Mouse (Mus musculus) hindlimb bud, embryonic 11.5 days (tissue): ENCODE results near the gene Fbxo42.

Source experiments
- DNase-seq: peaks from one replicate; pipeline ENCODE4 v3.0.0-alpha.2; 2012; ENCODE audit warnings: low read depth, low spot score; ENCODE audit errors: extremely low spot score

Gene Fbxo42

DNA sequence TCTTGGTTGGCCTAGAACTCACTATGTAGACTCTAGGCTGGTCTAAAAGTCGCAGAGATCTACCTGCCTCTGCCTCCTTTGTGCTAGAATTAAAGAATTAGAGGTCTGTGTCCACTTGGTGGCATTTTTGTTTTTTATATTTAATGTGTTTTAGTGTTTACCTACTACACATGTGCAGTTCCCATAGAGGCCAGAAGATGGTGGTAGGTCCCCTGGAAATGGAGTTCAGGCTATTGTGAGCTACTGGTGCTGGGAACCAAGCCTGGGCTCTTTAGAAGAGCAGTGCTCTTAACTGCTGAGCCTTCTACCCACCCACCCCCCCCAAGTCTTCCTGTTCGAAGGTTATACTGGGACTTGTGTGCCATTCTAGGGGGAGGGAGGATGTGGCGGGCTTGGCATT lies 19.4 kb downstream of the Fbxo42 start:
- DNase-seq = no peak

DNA sequence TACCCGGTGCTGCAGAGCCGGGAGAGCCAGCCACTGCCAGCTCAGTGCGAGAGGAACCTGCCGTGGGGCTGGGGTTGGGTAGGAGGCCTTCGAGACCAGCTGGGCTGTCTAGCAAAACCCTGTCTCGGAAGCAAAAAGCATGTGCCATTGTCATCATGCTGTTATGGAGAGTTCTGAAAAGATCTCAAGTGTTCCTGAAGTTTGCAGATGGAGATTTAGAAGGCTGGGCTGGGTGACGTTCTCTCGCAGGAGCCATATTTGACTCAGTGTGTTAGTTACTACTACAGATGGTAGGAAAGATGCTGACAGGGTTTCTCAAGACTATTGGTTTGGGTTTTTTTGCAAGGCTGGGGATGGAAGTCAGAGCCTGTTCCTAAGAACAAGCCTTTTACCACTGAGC lies 24.4 kb downstream of the Fbxo42 start:
- no peak for DNase-seq

DNA sequence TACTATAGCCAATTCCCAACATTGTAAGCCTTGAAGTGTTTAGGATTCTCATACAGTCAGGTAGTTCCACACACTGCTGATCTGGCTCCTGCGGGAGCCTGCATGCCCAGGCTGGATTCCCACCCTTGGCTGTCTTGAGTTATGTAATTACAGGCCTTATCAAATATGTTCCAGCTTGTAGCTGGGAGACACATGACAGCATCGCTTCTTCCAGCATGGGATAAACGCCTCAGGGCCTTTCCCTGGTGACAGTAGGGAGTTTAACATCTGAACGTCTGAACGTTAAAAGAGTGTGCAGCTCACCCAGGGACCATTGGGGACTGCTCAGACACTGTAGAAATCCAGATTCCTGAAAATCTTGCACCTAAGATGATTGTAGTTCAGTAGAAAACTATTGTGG lies 28.1 kb downstream of the Fbxo42 start:
- no peak for DNase-seq

DNA sequence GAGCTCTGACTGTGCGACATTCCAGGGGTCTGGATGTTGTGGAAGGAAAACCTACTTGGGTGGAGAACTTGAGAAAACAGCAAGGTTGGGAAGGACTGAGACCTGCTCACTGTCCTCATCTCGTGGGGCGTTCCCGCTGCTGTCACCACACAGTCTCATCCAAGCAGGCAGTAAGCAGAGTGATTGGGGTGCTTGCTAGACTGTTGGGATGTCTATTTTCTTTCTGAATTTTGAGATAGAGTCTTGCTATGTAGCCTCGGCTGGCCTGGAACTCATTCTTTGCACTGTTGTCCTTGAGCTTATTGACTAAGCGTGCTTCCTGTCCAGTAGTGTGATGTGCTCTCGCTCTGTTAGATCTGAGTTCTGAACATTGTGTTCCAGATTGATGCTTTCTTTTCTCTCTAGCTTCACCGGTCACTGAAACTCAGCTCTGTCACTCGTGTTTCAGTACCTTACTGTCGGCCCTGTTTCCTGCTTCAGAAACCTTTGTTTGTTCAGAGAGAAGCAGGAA lies 28.7 kb downstream of the Fbxo42 start:
- no peak for DNase-seq

DNA sequence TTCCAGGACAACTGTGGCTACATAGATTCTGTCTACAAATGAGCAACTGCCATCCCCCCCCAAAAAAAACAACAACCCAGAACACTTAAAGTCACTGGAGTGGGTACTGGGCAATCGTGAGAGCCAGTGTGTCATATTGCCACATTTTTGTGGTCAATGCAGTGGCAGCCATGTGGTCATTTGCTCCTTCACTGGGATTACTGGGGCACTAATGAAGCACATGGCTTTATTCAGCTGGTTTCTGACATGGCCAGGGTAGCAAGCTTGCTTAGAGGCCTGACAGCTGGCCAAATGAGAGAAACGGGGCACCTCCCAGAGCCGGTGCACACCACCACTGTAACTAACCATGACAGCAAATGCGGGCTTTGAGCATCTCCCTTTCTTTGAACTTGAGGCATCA lies 30.8 kb downstream of the Fbxo42 start:
- DNase-seq = no peak

DNA sequence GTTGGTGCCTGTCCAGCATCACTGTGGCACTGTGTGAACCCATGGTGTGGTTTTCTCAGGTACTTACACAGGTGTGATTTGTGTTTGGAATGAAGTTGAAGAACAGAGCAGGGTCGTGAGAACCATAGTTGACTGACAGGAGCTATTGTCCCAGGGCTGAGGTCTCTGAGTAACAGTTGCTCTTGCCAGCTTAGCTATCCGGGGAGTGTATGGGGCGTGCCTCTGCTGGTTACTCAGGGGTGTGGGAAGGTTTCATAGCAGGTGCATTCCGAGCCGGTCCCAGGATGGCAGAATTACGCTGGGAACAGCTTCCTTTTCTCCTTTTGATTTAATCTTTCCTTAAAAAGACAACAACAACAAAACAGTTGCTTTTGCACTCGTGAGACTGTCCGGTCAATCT lies 33.1 kb downstream of the Fbxo42 start:
- DNase-seq = no peak

DNA sequence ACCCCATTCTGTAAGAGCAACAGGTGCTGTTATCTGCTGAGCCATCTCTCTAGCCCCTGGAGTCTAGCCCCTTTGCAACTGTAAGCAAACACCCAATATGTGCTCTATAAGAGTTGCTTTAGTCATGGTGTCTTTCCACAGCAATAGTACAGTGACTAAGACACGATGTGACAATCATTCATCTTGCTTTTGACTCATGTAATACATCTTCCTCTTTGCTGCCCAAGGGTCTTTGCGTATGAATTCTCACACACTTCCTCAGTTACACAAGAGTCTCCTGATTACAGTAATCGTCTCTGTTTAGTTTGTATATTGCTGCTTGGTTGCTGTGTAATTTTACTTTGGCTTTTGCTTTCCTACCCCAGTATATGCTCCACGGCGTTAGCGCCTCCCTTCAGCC lies 34.3 kb downstream of the Fbxo42 start:
- DNase-seq = no peak

DNA sequence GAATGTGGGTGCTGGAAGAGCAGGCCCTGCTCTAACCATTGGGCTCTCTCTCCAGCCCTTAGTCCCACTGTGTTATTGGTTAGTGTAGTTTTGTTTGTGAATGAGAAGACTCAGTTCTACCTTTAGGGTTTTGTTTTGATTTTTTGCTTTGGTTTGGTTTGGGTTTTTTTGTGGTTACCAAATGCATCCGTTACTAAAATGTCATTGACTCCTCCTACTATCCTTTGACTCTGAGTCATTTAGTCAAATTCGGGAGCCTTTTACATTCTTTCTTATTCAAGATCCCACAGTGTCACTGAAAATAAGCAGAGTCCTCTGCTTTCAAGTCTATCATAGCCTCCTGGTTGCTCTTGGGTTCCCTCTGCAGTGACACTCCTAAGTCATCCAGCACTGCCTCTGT lies 36.2 kb downstream of the Fbxo42 start:
- no peak for DNase-seq

DNA sequence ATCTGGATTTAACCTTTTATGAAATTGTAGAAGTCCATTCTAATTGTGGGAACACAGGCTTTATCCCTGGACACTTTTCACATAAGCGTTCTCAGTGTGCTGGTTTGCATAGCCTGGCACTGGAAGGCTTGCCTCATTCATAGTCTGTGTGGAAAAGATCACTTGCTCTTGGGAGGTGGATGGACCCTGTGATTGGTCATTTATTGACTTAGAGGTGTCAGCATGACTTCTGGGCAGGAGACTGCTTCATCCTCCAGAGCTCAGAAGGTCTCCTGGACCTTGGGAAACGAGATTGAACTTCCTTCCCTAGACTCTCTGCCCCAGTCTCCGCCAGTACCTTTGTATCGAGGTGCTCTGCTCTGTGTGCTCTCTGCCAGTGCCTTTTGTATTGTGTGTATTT lies 36.7 kb downstream of the Fbxo42 start:
- no peak for DNase-seq

DNA sequence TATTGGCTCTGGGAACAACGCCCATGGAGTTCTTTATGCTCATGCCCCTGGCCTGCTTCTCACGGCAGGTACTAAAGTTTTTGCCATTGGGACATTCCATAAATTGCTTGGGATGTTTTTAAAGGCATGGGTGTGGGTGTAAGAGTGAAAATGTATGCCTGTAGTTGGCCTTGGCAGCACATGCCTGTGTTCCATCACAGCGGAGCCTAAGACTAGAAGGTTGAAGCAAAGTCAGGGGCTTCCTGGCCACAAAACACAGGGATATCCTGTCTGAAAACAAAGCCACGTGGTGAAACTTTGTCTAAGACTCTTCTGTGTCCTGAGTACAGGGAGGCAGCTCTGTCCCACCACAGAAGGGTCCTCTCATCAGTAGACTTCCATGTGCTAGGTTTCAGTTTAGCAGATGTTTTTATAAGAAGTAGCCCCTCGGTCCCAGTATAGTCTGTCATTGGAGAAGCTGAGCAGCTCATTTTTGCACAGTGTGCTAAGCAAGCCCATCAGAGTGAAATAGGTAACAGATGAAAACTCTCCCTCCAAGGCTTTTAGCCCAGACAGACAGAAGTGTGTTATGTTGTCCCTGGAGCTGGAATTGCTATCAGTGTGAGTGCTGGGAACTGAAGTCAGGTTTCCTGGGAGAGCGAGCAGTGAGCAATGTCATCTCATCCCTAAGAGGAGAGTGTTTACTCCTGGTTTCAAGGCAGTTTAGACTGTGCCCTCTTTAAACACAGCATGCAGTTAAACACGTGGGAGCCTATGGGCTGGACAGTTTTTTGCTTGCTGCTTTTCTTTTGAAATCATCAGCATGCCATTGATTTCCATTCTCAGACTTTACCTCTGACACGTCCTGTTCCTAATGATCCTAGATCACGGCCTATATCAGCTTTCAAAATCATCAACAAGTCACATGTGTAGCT lies 39.5 kb downstream of the Fbxo42 start:
- no peak for DNase-seq

DNA sequence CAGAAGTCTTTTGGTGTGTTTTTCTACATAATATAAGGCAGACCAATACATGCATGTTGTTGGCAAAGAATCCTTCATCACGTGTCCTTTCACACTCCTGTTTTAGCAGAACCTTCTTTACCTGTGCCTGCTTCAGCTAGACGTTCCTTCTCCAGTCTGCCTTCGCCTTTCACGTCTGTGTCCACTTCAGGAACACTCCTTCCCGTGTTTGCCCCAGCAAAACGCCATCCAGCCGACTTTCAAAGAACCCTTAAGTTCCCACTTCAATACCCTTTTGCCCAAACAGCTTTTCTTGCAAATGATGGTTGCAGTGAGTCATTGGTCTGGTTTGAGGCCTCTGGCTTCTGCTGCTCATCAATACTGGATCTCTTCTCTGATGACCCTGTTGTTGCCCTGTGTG lies 43.6 kb downstream of the Fbxo42 start:
- DNase-seq = no peak

DNA sequence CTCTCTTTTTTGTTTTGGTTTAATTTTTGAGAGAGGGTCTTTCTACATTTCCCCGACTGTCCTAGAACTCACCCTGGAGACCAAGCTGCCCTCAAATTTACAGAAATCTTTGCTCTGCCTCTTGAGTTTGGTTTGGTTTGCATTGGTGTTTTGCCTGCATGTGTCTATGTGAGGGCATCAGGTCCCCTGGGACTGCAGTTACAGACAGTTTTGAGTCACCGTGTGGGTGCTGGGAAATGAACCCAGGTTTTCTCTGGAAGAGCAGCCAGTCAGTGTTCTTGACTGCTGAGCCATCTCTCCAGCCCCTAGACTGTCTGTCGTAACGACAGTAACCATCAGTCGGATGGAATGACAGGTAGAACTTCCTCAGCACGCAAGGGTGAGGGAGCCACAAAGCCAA lies 46.8 kb downstream of the Fbxo42 start:
- DNase-seq = no peak

DNA sequence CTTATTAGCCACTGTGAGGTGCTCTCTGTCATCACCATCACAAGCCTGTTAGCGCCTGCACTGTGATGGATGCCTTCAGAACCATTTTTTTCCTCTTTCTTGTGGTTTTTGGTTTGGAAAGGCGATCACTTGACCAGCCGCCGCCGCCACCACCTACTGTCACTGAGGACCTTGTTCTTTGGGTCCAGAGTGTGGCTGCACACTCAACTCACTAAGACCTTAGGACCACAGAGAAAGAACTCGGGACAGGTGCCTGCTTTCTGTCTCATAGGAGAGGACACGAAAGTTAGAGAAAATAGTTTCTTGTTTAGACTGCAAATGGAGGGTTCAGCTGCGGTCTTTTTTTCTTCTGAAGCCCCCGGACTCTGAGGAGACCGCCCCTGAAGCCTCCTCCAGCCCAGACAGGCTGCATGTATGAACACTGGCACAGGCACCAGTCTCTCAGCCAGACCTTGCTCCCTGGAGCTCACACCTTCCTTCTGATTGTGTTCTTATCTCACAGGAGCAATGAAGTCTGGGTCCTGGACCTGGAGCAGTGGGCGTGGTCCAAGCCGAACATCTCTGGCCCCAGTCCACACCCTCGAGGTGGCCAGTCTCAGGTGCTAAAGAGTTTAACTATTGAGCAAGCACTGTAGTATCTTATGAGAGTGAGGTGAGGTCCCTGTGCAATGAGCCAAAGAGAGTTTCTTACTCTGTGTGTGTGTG lies 49.4 kb downstream of the Fbxo42 start:
- DNase-seq = no peak

DNA sequence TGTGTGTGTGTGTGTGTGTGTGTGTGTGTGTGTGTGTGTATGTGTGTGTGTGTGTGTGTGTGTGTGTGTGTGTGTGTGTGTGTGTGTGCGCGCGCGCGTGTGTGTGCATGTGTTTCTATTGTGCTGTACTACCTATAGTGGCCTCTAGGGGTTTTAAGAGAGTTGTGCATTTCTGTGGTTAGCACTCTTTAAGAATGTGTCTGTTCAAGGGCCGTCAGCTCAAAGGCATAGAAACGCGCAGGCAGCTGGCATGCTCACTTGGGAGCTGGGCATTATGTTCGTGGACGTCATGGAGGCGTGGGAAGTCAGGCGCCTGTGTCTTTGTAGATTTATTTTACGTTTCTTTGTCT lies 49.9 kb downstream of the Fbxo42 start:
- DNase-seq = no peak

DNA sequence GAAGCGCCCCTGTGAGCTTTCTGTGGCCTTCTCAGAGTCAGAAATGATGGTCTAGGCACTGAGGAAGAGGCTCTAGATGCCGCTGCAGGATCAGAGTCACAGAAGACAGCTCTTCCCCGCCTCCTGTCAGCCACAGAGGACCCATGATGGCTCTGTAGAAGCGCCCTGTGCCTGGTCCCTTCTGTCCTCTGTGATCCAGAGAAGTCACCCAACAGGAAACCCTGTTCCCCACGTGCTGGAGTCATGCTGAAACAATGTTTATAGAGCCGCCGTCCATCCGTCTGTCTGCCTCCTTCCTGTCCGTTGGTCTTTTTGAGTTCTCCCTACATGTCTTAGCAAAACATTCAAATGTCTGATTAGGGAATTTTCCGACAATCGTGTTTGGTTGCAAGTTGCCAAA lies 53.2 kb downstream of the Fbxo42 start:
- DNase-seq = no peak

DNA sequence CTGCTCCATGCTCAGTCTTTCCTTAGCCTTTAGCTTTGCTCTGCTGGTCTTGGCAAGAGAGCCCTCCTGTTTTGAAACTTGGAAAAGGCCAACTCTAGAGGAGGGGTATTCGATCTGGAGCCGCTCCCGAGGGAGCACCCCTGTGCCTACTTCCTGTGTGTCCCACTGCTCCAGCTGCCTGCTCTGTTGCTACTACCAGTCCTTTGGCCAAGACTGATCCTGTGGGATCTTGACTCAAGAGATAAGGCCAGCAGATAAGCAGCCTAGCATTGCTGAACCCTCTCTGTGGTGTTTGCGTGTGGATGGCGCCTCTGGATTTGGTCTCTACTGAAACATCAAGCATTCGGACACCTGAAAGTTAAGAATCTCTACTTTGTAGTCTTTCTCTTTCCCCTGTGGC lies 54.5 kb downstream of the Fbxo42 start:
- DNase-seq = no peak

DNA sequence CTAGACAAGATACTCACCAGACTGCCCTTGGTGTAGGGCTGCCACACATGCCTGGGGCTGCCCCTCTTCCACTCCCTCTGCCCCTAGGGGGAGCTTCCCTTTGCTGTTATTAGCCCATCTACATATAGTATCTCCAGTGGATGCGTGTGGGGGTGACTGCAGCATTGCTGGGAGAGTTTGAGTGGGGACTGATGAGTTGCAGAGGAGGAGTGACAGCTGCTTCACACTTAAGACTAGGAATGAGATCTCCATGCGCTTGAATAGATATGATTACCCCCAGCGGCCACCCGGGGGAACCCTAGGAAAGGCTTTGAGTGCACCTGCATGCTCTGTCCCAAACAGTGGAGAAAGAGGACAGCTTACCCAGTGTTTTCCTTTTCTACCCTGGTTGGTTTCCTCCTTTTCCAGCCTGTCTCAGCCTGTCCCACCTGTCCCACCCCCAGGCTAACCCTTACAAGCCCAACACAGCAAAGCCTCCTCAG lies 56.9 kb downstream of the Fbxo42 start:
- no peak for DNase-seq

DNA sequence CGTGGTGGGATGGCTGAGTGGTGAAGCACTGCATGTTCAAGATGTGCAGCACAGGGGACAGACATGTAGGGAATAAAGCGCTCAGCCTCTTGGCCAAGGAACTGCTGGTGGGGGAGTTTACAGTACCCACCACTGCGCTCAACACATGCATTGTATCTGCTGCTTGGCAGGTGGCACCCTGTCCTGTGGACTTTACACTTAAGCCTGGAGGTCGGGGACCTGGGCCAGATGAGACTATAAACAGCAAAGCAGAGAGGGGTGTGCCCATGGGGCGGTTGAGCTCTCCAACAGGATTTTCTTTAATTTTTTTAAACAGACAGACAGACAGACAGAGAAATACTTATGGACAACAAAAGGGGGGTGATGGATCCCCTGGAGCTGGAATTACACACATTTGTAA lies 59.4 kb downstream of the Fbxo42 start:
- no peak for DNase-seq

DNA sequence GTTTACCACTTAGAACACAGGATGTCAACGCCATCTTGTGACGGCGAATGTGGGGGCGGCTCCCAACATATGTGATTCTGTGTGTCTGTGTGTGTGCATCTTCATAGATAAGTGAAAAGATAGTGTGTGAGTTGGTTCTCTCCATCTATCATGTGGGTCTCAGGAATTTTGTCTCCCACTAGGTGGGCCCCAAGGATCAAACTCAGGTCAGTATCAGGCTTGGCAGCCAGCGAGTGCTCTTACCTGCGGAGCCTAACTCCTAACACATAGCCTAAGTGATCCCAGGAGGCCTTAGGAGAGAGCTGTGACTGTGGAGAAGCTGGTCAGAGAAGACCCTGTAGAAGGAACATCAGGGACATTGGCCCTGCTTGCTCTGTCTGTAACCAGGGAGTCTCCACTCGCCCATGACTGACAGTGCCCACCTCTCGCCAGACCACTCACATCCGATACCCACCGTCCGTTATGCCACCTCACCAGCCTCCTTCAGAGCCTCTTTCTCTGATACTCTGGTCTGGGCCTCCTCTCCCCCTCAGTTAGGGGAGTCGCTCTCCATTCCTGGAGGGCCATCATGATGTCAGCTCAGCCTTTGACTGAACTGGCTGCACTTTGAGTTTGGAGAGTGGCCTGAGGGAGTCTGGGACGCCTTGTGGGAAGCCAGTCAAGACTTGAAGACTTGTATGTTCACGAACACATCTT lies 63.0 kb downstream of the Fbxo42 start:
- no peak for DNase-seq

DNA sequence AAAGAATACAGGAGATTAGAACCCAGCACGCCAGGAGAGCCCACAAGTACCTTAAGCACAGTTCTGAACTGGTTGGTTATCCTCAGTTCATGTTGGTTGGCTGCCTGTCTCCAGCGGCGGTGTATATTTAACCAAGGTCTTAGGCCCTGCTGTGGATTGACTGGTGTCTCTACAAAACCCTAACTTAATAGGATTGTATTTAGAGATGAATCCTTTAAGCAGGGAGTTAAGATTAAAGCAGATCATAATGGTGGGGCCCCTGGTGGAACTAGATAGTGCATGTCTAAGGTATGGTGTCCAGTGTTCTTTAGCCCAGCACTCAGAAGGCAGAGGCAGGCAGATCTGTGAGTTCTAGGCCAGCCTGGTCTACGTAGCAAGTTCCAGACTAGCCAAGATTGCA lies 63.9 kb downstream of the Fbxo42 start:
- no peak for DNase-seq

DNA sequence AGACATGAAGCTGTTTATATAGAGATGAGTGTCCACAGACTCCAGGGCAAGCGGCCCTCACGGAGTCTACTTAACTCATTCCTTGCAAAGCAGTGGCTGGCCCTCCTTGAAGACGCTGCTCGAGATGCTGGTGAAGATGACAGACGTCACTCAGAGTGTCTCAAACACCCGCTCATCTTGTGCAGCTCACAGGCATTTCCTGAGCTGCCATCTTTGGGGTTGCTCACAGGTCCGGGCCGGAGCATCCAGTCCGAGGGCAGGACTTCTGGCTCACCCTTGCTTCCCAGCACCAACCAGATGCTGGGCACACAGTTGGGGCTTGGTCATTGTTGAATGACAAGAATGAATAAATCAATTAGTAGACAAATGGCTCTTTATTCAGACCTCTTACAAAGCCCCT lies 65.2 kb downstream of the Fbxo42 start:
- DNase-seq = no peak

DNA sequence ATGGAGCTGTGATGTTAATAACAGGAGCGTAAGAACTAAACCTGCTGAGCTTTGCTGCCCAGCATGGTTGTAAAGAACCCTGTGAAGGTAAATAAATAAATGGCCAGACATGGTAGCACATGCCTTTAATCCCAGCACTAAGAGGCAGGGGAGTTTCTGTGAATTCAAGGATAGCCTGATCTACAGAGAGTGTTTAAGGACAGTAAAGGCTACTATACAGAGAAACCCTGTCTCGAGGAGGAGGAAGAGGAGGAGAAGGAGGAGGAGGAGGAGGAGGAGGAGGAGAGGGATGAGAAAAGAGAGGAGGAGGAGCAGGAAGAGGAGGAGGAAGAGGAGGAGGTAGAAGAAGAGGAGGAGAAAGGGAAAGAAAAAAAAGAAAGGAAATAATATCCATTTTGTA lies 65.6 kb downstream of the Fbxo42 start:
- no peak for DNase-seq
